Mouse (Mus musculus) kidney, adult 8-10 months (tissue): ENCODE data around the gene Pip4p1.
"Not testable (repeated sequence)": the region's sequence is repeated elsewhere in the genome, so short reads cannot be mapped to it uniquely, and the experiment has no call there.

Experiments
- DNase-seq, 2 experiments: peaks; one replicate each; pipeline ENCODE4 v3.0.0; 2022

Gene Pip4p1

GRCm38 (mm10) chr14:50938119-50938908 is 7.7 kb upstream of the Pip4p1 start:
- no peak for DNase-seq

GRCm38 (mm10) chr14:50936649-50937048 is 6.0 kb upstream of the Pip4p1 start:
- DNase-seq = no peak

- no peak for DNase-seq
These were observed 901 bp upstream of the Pip4p1 start for GRCm38 (mm10) chr14:50931493-50932020.

GRCm38 (mm10) chr14:50930377-50930753 is 291 bp downstream of the Pip4p1 start:
- DNase-seq = peak; percentile 79 to 81

GRCm38 (mm10) chr14:50929951-50930350 is 705 bp downstream of the Pip4p1 start:
- no peak for DNase-seq

GRCm38 (mm10) chr14:50927366-50927765 is 3.3 kb downstream of the Pip4p1 start:
- DNase-seq = no peak

GRCm38 (mm10) chr14:50925111-50925920 is 5.3 kb downstream of the Pip4p1 start:
- no peak for DNase-seq

- peak; percentile 97 to 98 for DNase-seq
These were observed 6.2 kb downstream of the Pip4p1 start, which contains the start of the genes Osgep and Apex1 for GRCm38 (mm10) chr14:50924281-50925064. Gene Osgep (minus strand): TSS chr14:50924893. Gene Apex1 (plus strand): TSS chr14:50924968.

GRCm38 (mm10) chr14:50923437-50923836 is 7.2 kb downstream of the Pip4p1 start:
- not testable (repeated sequence) for DNase-seq

GRCm38 (mm10) chr14:50911356-50911755 is 19.3 kb downstream of the Pip4p1 start:
- no peak for DNase-seq

GRCm38 (mm10) chr14:50908126-50908525 is 22.5 kb downstream of the Pip4p1 start:
- no peak for DNase-seq

GRCm38 (mm10) chr14:50905327-50905726 is 25.3 kb downstream of the Pip4p1 start:
- not testable (repeated sequence) for DNase-seq

- no peak for DNase-seq
These were observed 25.9 kb downstream of the Pip4p1 start for GRCm38 (mm10) chr14:50904828-50905129.

GRCm38 (mm10) chr14:50903973-50904827 is 26.5 kb downstream of the Pip4p1 start:
- DNase-seq = peak in 1 of 2 experiments; percentile 25

GRCm38 (mm10) chr14:50897992-50898391 is 32.7 kb downstream of the Pip4p1 start:
- not testable (repeated sequence) for DNase-seq

GRCm38 (mm10) chr14:50897374-50897765 is 33.3 kb downstream of the Pip4p1 start, which contains the start of gene Klhl33:
Gene Klhl33 (minus strand): TSS chr14:50897507.
- DNase-seq = no peak

GRCm38 (mm10) chr14:50896747-50897373 is 33.8 kb downstream of the Pip4p1 start:
- DNase-seq = no peak

GRCm38 (mm10) chr14:50895985-50896746 is 34.5 kb downstream of the Pip4p1 start:
- DNase-seq = peak; percentile 31 to 59

- no peak for DNase-seq
These were observed 35.2 kb downstream of the Pip4p1 start for GRCm38 (mm10) chr14:50895407-50895806.
